Mouse (Mus musculus): ENCODE results near the gene Mcu.

DNA sequence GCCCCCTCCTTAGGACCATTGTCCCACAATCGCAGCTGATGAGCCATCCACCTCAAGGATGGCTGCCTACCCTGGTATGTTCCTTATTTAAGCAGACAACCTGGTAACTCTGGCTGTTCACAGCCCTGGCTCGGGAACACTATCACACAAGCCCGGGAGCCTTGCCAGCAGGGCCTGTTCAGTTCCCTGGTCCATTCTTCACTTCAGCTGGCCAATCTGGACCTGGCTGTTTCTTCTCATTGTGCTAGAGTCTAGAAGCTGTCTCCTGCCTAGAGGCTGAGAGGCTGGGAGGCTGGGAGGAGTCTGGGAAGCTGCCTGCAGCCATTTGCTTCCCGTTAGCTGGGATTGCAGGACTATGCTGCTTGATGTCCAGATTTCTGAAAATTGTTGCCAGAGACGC is 146.0 kb downstream of the Mcu start:
- TF ChIP-seq NANOG (IDR thresholded peaks at IDR 0.05; ENCODE audit: borderline replicate concordance, low read length) (no peak), CTCF (conservative IDR thresholded peaks at IDR 0.05; ENCODE audit: low read length) (no peak), POU5F1 (IDR thresholded peaks at IDR 0.05; ENCODE audit: borderline replicate concordance, low read length) (no peak)

Data from E14TG2a.4 (cell line).